Mouse (Mus musculus): ENCODE measurements at regions not wholly inside any gene's neighbourhood (a gene's known extent, or its start where the extent isn't known, plus 50 kb on each side); places are given as distances from the start of the nearest gene placed in this dataset.
"Not testable (repeated sequence)": the region's sequence is repeated elsewhere in the genome, so short reads cannot be mapped to it uniquely, and the experiment has no call there.

DNA sequence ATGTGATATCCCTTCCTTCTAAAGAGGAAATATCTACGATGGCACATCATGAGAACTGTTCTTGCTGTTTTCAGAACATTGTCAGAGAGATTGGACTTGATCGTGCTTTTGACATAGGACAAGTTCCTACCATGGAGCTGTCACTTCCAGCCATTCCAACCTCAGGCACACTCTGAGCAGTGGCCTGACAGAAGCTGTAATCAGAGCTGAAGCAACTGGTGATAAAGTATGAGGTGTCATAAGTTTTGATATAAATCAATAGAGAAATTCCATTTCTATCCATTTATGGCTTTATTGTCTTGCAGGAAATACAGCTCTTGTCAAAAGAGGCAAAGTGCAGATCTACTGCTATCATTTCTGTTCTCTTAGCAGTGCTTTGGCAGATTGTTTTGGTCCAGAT is 603.7 kb upstream of the Adam24 start:
- TF ChIP-seq CTCF (IDR thresholded peaks at IDR 0.05; ENCODE audit: low read depth), result no peak
- 49% methylated on average over 2 of the region's 2 CpGs for WGBS
- ATAC-seq, result 0 out of 2 replicates have a peak, but pooled peaks have one; percentile 49

DNA sequence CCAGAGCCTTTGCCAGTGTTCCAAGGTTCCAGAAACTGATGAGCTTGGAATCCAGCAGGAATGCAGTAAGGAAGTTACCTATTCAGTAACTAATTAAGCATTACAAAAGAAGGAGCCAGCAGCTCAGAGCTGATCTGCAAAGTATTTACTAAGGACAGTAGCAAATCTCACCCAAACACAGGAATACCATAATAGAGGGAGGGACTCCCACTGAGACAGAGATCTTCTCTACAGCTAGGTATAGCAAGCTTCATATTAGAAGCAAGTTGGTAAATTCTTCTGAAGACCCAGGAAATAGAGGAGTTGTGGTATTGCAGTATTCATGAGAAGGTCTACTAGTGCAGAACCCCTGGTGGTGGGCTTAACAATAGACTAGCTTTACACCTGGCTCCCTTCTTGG is 593.9 kb upstream of the Adam24 start:
- H3K4me2 ChIP-seq (replicated peaks; ENCODE audit: low read depth); H3K4me1 ChIP-seq (replicated peaks; ENCODE audit: control insufficient read depth, insufficient read depth, low read length); ATAC-seq; H3K9me3 ChIP-seq (ENCODE audit: control insufficient read depth); H3K27me3 ChIP-seq (replicated peaks; ENCODE audit: control insufficient read depth, insufficient read depth, low read length); H3K9ac ChIP-seq (ENCODE audit: low read depth, low read length); H3K36me3 ChIP-seq (ENCODE audit: control insufficient read depth, insufficient read depth); H3K27ac ChIP-seq (ENCODE audit: low read depth, low read length); H3K4me3 ChIP-seq (ENCODE audit: low read depth, low read length): not testable (repeated sequence)

More for the DNA sequence above, 603.7 kb upstream of the Adam24 start:
- H3K4me2 ChIP-seq (replicated peaks; ENCODE audit: low read depth), result no peak overlapping the region
- no peak overlapping the region for H3K9ac ChIP-seq (ENCODE audit: low read depth, low read length)
- no peaks in the 10 kb centered on the region for H3K36me3 ChIP-seq (ENCODE audit: control insufficient read depth, insufficient read depth)
- H3K27me3 ChIP-seq (replicated peaks; ENCODE audit: control insufficient read depth, insufficient read depth, low read length), result no peaks in the 10 kb centered on the region
- H3K27ac ChIP-seq (ENCODE audit: low read depth, low read length), result no peak overlapping the region
- H3K4me3 ChIP-seq (ENCODE audit: low read depth, low read length), result no peak overlapping the region
- H3K9me3 ChIP-seq (ENCODE audit: control insufficient read depth), result no peaks in the 10 kb centered on the region
- no peaks in the 10 kb centered on the region for H3K4me1 ChIP-seq (replicated peaks; ENCODE audit: control insufficient read depth, insufficient read depth, low read length)

DNA sequence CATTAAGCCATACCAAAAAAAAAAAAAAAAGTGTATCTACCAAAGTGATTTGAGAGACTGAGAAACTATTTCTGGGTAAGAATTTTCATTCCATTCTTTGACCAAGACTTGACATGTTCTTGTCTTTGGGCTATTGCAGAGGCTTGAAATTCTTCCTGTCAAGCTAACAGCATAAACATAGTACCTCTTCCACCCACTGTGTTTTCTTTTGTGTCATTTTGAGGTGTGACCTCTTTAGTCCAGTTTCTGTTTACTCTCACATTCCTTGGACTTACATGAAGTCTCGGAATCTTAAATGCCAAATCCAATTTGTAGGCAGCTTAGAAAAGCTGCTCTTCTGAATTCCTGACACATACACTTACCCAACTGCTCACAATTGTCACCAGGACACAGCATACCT is 590.7 kb upstream of the Adam24 start:
- Histone ChIP-seq H3K4me1 (replicated peaks; ENCODE audit: control insufficient read depth, insufficient read depth, low read length) (no peaks in the 10 kb centered on the region), H3K4me3 (ENCODE audit: low read depth, low read length) (no peak overlapping the region), H3K9ac (ENCODE audit: low read depth, low read length) (no peak overlapping the region), H3K36me3 (ENCODE audit: control insufficient read depth, insufficient read depth) (no peaks in the 10 kb centered on the region), H3K27me3 (replicated peaks; ENCODE audit: control insufficient read depth, insufficient read depth, low read length) (no peaks in the 10 kb centered on the region), H3K4me2 (replicated peaks; ENCODE audit: low read depth) (no peak overlapping the region), H3K27ac (ENCODE audit: low read depth, low read length) (no peak overlapping the region), H3K9me3 (ENCODE audit: control insufficient read depth) (no peaks in the 10 kb centered on the region)
- WGBS, result 22% methylated on average over 1 of the region's 1 CpGs
- no peak for ATAC-seq
- no peak for TF ChIP-seq CTCF (IDR thresholded peaks at IDR 0.05; ENCODE audit: low read depth)

DNA sequence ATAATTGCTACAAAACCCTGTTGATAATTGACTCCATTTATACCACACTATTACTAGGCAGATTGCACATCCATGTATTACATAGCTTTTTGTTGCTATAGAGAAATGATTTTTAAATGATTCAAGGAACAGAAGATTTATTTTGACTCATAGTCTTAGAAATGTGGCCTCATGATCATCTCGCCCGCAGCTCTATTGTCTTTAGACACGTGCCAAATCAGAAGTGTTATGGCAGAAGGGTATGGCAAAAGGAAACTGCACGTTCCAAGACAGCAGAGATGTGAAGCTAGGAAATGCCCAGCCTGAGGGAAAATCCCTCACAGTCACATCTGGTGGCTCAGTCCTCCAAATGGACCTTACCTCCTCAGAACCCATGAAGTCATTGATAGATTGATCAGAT is 585.5 kb upstream of the Adam24 start:
- Histone ChIP-seq H3K4me2 (replicated peaks; ENCODE audit: low read depth) (no peak overlapping the region), H3K9ac (ENCODE audit: low read depth, low read length) (no peak overlapping the region), H3K36me3 (ENCODE audit: control insufficient read depth, insufficient read depth) (no peaks in the 10 kb centered on the region), H3K4me3 (ENCODE audit: low read depth, low read length) (no peak overlapping the region), H3K9me3 (ENCODE audit: control insufficient read depth) (no peaks in the 10 kb centered on the region), H3K27me3 (replicated peaks; ENCODE audit: control insufficient read depth, insufficient read depth, low read length) (no peaks in the 10 kb centered on the region), H3K27ac (ENCODE audit: low read depth, low read length) (no peak overlapping the region), H3K4me1 (replicated peaks; ENCODE audit: control insufficient read depth, insufficient read depth, low read length) (no peaks in the 10 kb centered on the region)
- no peak for TF ChIP-seq CTCF (IDR thresholded peaks at IDR 0.05; ENCODE audit: low read depth)
- no peak for ATAC-seq
- WGBS, result 86% methylated on average over 4 of the region's 4 CpGs

DNA sequence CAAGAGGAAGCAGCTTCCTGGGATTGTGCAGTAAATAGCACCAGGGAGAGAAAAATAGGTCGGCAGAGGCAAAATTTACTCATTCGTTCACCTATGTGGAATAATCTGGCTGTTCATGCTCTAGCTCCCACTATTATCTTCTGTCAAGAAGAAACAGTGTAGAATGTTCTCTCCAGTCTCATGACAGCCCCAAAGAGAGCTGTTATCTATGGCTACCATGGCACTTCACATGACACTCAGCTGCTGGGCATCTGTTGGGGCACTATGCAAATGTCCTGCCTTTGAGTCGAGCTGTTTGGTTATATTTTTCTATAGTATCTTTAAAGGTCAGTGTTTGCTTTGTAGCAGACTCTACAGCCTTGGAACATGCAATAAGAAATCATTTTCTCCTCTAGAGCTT is 550.5 kb upstream of the Adam24 start:
- 80% methylated on average over 3 of the region's 3 CpGs for WGBS

DNA sequence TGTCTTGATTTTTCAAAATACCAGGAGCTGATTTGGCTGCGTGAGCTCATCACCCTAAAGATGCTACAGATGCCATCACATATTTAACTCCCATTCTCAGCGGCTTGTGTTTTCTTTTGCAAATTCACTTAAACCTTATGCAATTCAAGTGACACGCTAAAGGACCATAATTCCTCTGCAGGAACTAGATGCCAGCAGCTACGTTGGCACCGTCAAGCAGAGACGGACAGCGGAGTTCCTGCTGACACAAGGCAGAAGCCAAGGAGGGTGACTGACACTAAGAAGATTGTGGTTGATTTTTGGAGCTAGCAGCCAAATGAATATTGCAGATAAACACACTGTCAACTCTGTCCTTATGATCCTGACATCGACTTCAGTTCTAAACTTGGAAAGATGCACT is 547.7 kb upstream of the Adam24 start:
- WGBS, result 88% methylated on average over 8 of the region's 8 CpGs
- Histone ChIP-seq H3K9me3 (ENCODE audit: control insufficient read depth) (no peaks in the 10 kb centered on the region), H3K4me2 (replicated peaks; ENCODE audit: low read depth) (no peak overlapping the region), H3K36me3 (ENCODE audit: control insufficient read depth, insufficient read depth) (no peaks in the 10 kb centered on the region), H3K27me3 (replicated peaks; ENCODE audit: control insufficient read depth, insufficient read depth, low read length) (no peaks in the 10 kb centered on the region), H3K4me1 (replicated peaks; ENCODE audit: control insufficient read depth, insufficient read depth, low read length) (no peaks in the 10 kb centered on the region), H3K9ac (ENCODE audit: low read depth, low read length) (no peak overlapping the region), H3K4me3 (ENCODE audit: low read depth, low read length) (no peak overlapping the region), H3K27ac (ENCODE audit: low read depth, low read length) (no peak overlapping the region)
- ATAC-seq, result no peak
- TF ChIP-seq CTCF (IDR thresholded peaks at IDR 0.05; ENCODE audit: low read depth), result no peak

More for the DNA sequence above, 550.5 kb upstream of the Adam24 start:
- H3K9ac ChIP-seq (ENCODE audit: low read depth, low read length), result no peak overlapping the region
- no peak for TF ChIP-seq CTCF (IDR thresholded peaks at IDR 0.05; ENCODE audit: low read depth)
- no peak overlapping the region for H3K27ac ChIP-seq (ENCODE audit: low read depth, low read length)
- no peak overlapping the region for H3K4me3 ChIP-seq (ENCODE audit: low read depth, low read length)
- ATAC-seq, result no peak
- no peaks in the 10 kb centered on the region for H3K36me3 ChIP-seq (ENCODE audit: control insufficient read depth, insufficient read depth)
- H3K9me3 ChIP-seq (ENCODE audit: control insufficient read depth), result no peaks in the 10 kb centered on the region
- H3K4me2 ChIP-seq (replicated peaks; ENCODE audit: low read depth), result no peak overlapping the region
- no peaks in the 10 kb centered on the region for H3K4me1 ChIP-seq (replicated peaks; ENCODE audit: control insufficient read depth, insufficient read depth, low read length)
- no peaks in the 10 kb centered on the region for H3K27me3 ChIP-seq (replicated peaks; ENCODE audit: control insufficient read depth, insufficient read depth, low read length)

DNA sequence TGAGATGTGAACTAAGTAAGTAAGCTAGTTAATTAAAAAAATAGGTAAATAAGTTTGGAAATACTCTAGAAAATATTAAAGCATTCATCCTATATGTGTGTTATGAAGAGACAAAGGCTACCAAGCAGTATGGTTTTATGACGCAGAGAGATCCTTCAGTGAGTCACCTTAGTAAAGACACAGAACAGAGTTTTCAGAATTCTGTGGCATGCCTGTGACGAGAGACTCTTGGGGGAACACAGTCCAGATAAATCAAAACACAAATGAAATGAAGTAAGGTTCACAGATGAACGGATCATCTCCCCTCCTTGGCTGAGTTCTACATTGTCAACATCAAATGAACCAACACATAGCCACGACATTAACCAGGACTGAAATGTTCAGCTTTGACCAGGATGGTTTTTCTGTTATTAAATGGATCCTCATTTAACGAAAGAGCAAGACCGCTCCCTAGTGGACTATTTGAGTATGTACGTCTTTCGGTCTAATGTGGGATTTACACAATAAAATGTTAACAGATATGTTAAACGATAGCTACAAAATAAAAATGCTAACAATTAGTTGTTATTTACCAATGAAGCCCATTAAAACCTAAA is 542.1 kb upstream of the Adam24 start:
- H3K9me3 ChIP-seq (ENCODE audit: control insufficient read depth), result no peaks in the 10 kb centered on the region
- TF ChIP-seq CTCF (IDR thresholded peaks at IDR 0.05; ENCODE audit: low read depth), result peak; percentile 81
- no peaks in the 10 kb centered on the region for H3K4me1 ChIP-seq (replicated peaks; ENCODE audit: control insufficient read depth, insufficient read depth, low read length)
- H3K4me2 ChIP-seq (replicated peaks; ENCODE audit: low read depth), result no peak overlapping the region
- no peak overlapping the region for H3K4me3 ChIP-seq (ENCODE audit: low read depth, low read length)
- WGBS, result 21% methylated on average over 9 of the region's 9 CpGs
- no peaks in the 10 kb centered on the region for H3K36me3 ChIP-seq (ENCODE audit: control insufficient read depth, insufficient read depth)
- no peak overlapping the region for H3K9ac ChIP-seq (ENCODE audit: low read depth, low read length)
- H3K27ac ChIP-seq (ENCODE audit: low read depth, low read length), result no peak overlapping the region
- ATAC-seq, result no peak
- H3K27me3 ChIP-seq (replicated peaks; ENCODE audit: control insufficient read depth, insufficient read depth, low read length), result no peaks in the 10 kb centered on the region

Measured in intestine, postnatal 0 days (tissue).